ENCODE assay signal across 11 mouse cellular contexts in genomic region chr16:24193251-24193873, GRCm38 (mm10).
A peak's percentile ranks its signal among the peaks of the same experiment; 100 is the strongest.
DNase-seq lines count a peak whose midpoint lies in the region; ATAC-seq and TF ChIP-seq lines count a peak whose summit lies in the region.
"Had no signal": no experiment of that assay in that cellular context is flagged by ENCODE, and none has a peak within 500 bp of the region (broad histone marks: within the 10 kb centered on the region; RNA-seq: fewer than 3 reads in every experiment).

No protein-coding gene starts in this region.

- ATAC-seq in hindbrain, embryonic 16.5 days, result peak; percentile 9; the same call in 1 of the 2 replicates
- ATAC-seq in hindbrain, embryonic 11.5 days (ENCODE audit: low FRiP score), result no peak
- no peak for ATAC-seq in intestine, postnatal 0 days

- H3K4me1 ChIP-seq in hindbrain, embryonic 16.5 days (ENCODE audit: control insufficient read depth, insufficient read depth, low read depth, low read length), result no peaks in the 10 kb centered on the region
- no peaks in the 10 kb centered on the region for H3K4me1 ChIP-seq in hindbrain, embryonic 11.5 days (replicated peaks; ENCODE audit: control insufficient read depth, insufficient read depth, low read length)
- H3K4me1 ChIP-seq in intestine, postnatal 0 days (replicated peaks; ENCODE audit: control insufficient read depth, insufficient read depth, low read length), result no peaks in the 10 kb centered on the region
- H3K4me1 ChIP-seq: midbrain, embryonic 10.5 days had no signal

- WGBS in hindbrain, embryonic 16.5 days, result 65% methylated on average over 15 of the region's 15 CpGs
- 72% methylated on average over 15 of the region's 15 CpGs for WGBS in hindbrain, embryonic 11.5 days
- WGBS in intestine, postnatal 0 days, result 78% methylated on average over 15 of the region's 15 CpGs

- H3K27ac ChIP-seq in hindbrain, embryonic 16.5 days (ENCODE audit: low read depth, low read length), result no peak overlapping the region
- no peak overlapping the region for H3K27ac ChIP-seq in hindbrain, embryonic 11.5 days (ENCODE audit: low read depth, low read length)
- H3K27ac ChIP-seq in intestine, postnatal 0 days (ENCODE audit: low read depth, low read length), result no peak overlapping the region
- H3K27ac ChIP-seq: embryonic facial prominence, embryonic 13.5 days; midbrain, embryonic 10.5 days had no signal

- no peaks in the 10 kb centered on the region for H3K27me3 ChIP-seq in hindbrain, embryonic 16.5 days (replicated peaks; ENCODE audit: control insufficient read depth, insufficient read depth, low read length)
- H3K27me3 ChIP-seq in hindbrain, embryonic 11.5 days (ENCODE audit: control insufficient read depth, insufficient read depth, low read length), result no peaks in the 10 kb centered on the region
- H3K27me3 ChIP-seq in intestine, postnatal 0 days (replicated peaks; ENCODE audit: control insufficient read depth, insufficient read depth, low read length), result no peaks in the 10 kb centered on the region

- no peak overlapping the region for H3K4me3 ChIP-seq in hindbrain, embryonic 16.5 days (ENCODE audit: low read length)
- H3K4me3 ChIP-seq in hindbrain, embryonic 11.5 days (ENCODE audit: low read depth, low read length), result no peak overlapping the region
- no peak overlapping the region for H3K4me3 ChIP-seq in intestine, postnatal 0 days (ENCODE audit: low read depth, low read length)
- H3K4me3 ChIP-seq: embryonic facial prominence, embryonic 13.5 days; midbrain, embryonic 10.5 days had no signal

- H3K9me3 ChIP-seq in hindbrain, embryonic 16.5 days (ENCODE audit: control insufficient read depth, low read length), result no peaks in the 10 kb centered on the region
- no peaks in the 10 kb centered on the region for H3K9me3 ChIP-seq in hindbrain, embryonic 11.5 days (ENCODE audit: control insufficient read depth, low read length)
- no peaks in the 10 kb centered on the region for H3K9me3 ChIP-seq in intestine, postnatal 0 days (ENCODE audit: control insufficient read depth)
- H3K9me3 ChIP-seq: embryonic facial prominence, embryonic 13.5 days; midbrain, embryonic 10.5 days had no signal

- H3K4me2 ChIP-seq in hindbrain, embryonic 16.5 days (ENCODE audit: low read length), result no peak overlapping the region
- H3K4me2 ChIP-seq in hindbrain, embryonic 11.5 days (replicated peaks; ENCODE audit: low read depth, low read length), result no peak overlapping the region
- no peak overlapping the region for H3K4me2 ChIP-seq in intestine, postnatal 0 days (replicated peaks; ENCODE audit: low read depth)
- H3K4me2 ChIP-seq: embryonic facial prominence, embryonic 13.5 days had no signal

- TF ChIP-seq CTCF in intestine, postnatal 0 days (IDR thresholded peaks at IDR 0.05; ENCODE audit: low read depth), result no peak

- no peaks in the 10 kb centered on the region for H3K36me3 ChIP-seq in hindbrain, embryonic 16.5 days (ENCODE audit: control insufficient read depth, insufficient read depth, low read length)
- no peaks in the 10 kb centered on the region for H3K36me3 ChIP-seq in hindbrain, embryonic 11.5 days (ENCODE audit: control insufficient read depth, insufficient read depth, low read length)
- H3K36me3 ChIP-seq in intestine, postnatal 0 days (ENCODE audit: control insufficient read depth, insufficient read depth), result no peaks in the 10 kb centered on the region
- H3K36me3 ChIP-seq: embryonic facial prominence, embryonic 13.5 days; midbrain, embryonic 10.5 days had no signal

- no peak for DNase-seq in hindbrain, embryonic 11.5 days (ENCODE audit: low spot score)
- DNase-seq in adipocyte (ENCODE audit: low spot score), result peak; percentile 76
- peak; percentile 81 for DNase-seq in cerebellum, adult 8-10 months
- DNase-seq in lung, postnatal 10 days, result peak; percentile 43
- no peak for DNase-seq in left cerebral cortex, adult 18-20 months (ENCODE audit: low spot score in 2 of 2)
- DNase-seq in right cerebral cortex, postnatal 10 days (ENCODE audit: low spot score in 2 of 2), result no peak
- DNase-seq: adrenal gland, postnatal 10 days had no signal

- H3K9ac ChIP-seq in hindbrain, embryonic 16.5 days (ENCODE audit: low read depth, low read length), result no peak overlapping the region
- no peak overlapping the region for H3K9ac ChIP-seq in hindbrain, embryonic 11.5 days (ENCODE audit: low read depth, low read length)
- H3K9ac ChIP-seq in intestine, postnatal 0 days (ENCODE audit: low read depth, low read length), result no peak overlapping the region
- H3K9ac ChIP-seq: embryonic facial prominence, embryonic 13.5 days had no signal

Comparison
In these comparisons a context has a peak if more than half of its experiments do, and no peak if none do; other contexts are left out.
1. DNase-seq: peak in adipocyte (single experiment), cerebellum, adult 8-10 months (single experiment) and lung, postnatal 10 days (single experiment); none in hindbrain, embryonic 11.5 days (single experiment), left cerebral cortex, adult 18-20 months (0 of 2) and right cerebral cortex, postnatal 10 days (0 of 2).